Mouse (Mus musculus) thymus, adult 2 months (tissue): ENCODE measurements around the gene Dcaf6. TPM values are rescaled to one million over a fixed set of nuclear protein-coding genes. Genes with fewer than 3 reads are reported as not detected.

ENCODE experiments used
- DNase-seq: peaks from one replicate; pipeline ENCODE4 v3.0.0; 2021
- H3K27ac ChIP-seq: fragments of 200-500 bp; 2 replicates; pipeline ENCODE4 v1.5.1; 2012; ENCODE audit warnings: low read length, control low read depth; ENCODE audit not compliant: control insufficient read depth, insufficient read depth
- H3K27me3 ChIP-seq: fragments of 200-500 bp; 2 replicates; pipeline ENCODE4 v1.6.1; 2012; ENCODE audit warnings: mild to moderate bottlenecking, low read length, moderate library complexity, mixed read lengths; ENCODE audit not compliant: control insufficient read depth, insufficient read depth
- H3K36me3 ChIP-seq: fragments of 200-500 bp; 2 replicates; pipeline ENCODE4 v1.6.1; 2012; ENCODE audit warnings: mild to moderate bottlenecking, low read length, moderate library complexity; ENCODE audit not compliant: control insufficient read depth, insufficient read depth
- H3K4me1 ChIP-seq: fragments of 200-500 bp; replicated peaks from 2 replicates; pipeline ENCODE4 v1.6.1; 2012; ENCODE audit warnings: low read length; ENCODE audit not compliant: control insufficient read depth, insufficient read depth
- H3K4me3 ChIP-seq: fragments of 200-500 bp; 2 replicates; pipeline ENCODE4 v1.5.1; 2012; ENCODE audit warnings: mild to moderate bottlenecking, low read length, control low read depth, moderate library complexity; ENCODE audit not compliant: control insufficient read depth, insufficient read depth
- CTCF ChIP-seq: fragments of 200-500 bp; IDR thresholded peaks from 2 replicates; pipeline ENCODE4 v1.5.1; 2012; ENCODE audit warnings: mild to moderate bottlenecking, control low read depth, low read length, moderate library complexity, borderline replicate concordance; ENCODE audit not compliant: control insufficient read depth, poor library complexity, insufficient read depth; ENCODE audit errors: extremely low read depth
- POLR2A ChIP-seq: fragments of 200-500 bp; IDR thresholded peaks from 2 replicates; pipeline ENCODE4 v1.6.1; 2012; ENCODE audit warnings: mild to moderate bottlenecking, low read length, control low read depth, moderate library complexity; ENCODE audit not compliant: control insufficient read depth, poor library complexity, insufficient read depth; ENCODE audit errors: extremely low read depth
- WGBS: fragments of 180-500 bp; shearing (Covaris S2); methylation state at CpG from one replicate; pipeline ENCODE4 v1.1.7; 2018; 5-methylcytosine and 5-hydroxymethylcytosine counted together
- polyA plus RNA-seq: library from polyadenylated mRNA; depleted of rRNA; stranded (reverse); fragments of >200 nt; gene quantifications from 2 replicates; pipeline ENCODE4 v1.2.3, GENCODE M21; 2012

Gene Dcaf6
- polyA plus RNA-seq, 1 experiment: 25.5 TPM

- H3K4me3 ChIP-seq: no peak overlapping the region
- H3K4me1 ChIP-seq: no peaks in the 10 kb centered on the region
- H3K27me3 ChIP-seq: no peaks in the 10 kb centered on the region
- WGBS: 94% methylated on average over 11 of the region's 11 CpGs
- H3K36me3 ChIP-seq: no peaks in the 10 kb centered on the region
- no peak for DNase-seq
- no peak for TF ChIP-seq POLR2A
- no peak overlapping the region for H3K27ac ChIP-seq
Measured at GRCm38 (mm10) chr1:165308180-165308579, 152.1 kb downstream of the Dcaf6 start.

- Histone ChIP-seq H3K27me3 (no peaks in the 10 kb centered on the region), H3K4me3 (no peak overlapping the region), H3K36me3 (no peaks in the 10 kb centered on the region), H3K4me1 (no peaks in the 10 kb centered on the region), H3K27ac (no peak overlapping the region)
- no peak for TF ChIP-seq POLR2A
- no peak for TF ChIP-seq CTCF
- DNase-seq: no peak
- 81% methylated on average over 7 of the region's 7 CpGs for WGBS
Measured at GRCm38 (mm10) chr1:165304341-165304740, 155.9 kb downstream of the Dcaf6 start.

- no peak for DNase-seq
- no peaks in the 10 kb centered on the region for H3K27me3 ChIP-seq
- no peak for TF ChIP-seq POLR2A
- no peak overlapping the region for H3K4me3 ChIP-seq
- WGBS: 93% methylated on average over 6 of the region's 6 CpGs
- H3K4me1 ChIP-seq: no peaks in the 10 kb centered on the region
- no peaks in the 10 kb centered on the region for H3K36me3 ChIP-seq
- H3K27ac ChIP-seq: no peak overlapping the region
Measured at GRCm38 (mm10) chr1:165303209-165303608, 157.1 kb downstream of the Dcaf6 start.

GRCm38 (mm10) chr1:165302455-165303208, 157.6 kb downstream of the Dcaf6 start:
- Histone ChIP-seq H3K27me3 (no peaks in the 10 kb centered on the region), H3K27ac (no peak overlapping the region), H3K4me1 (no peaks in the 10 kb centered on the region), H3K36me3 (no peaks in the 10 kb centered on the region), H3K4me3 (no peak overlapping the region)
- DNase-seq: no peak
- TF ChIP-seq POLR2A (no peak), CTCF (no peak)
- WGBS: 96% methylated on average over 13 of the region's 13 CpGs

GRCm38 (mm10) chr1:165301567-165301966, 158.7 kb downstream of the Dcaf6 start:
- H3K27me3 ChIP-seq: no peaks in the 10 kb centered on the region
- no peaks in the 10 kb centered on the region for H3K4me1 ChIP-seq
- H3K36me3 ChIP-seq: no peaks in the 10 kb centered on the region
- TF ChIP-seq CTCF (no peak), POLR2A (no peak)
- 85% methylated on average over 2 of the region's 2 CpGs for WGBS
- H3K4me3 ChIP-seq: no peak overlapping the region
- no peak overlapping the region for H3K27ac ChIP-seq
- DNase-seq: no peak

- Histone ChIP-seq H3K4me1 (no peaks in the 10 kb centered on the region), H3K36me3 (no peaks in the 10 kb centered on the region), H3K4me3 (no peak overlapping the region), H3K27ac (no peak overlapping the region), H3K27me3 (no peaks in the 10 kb centered on the region)
- no peak for DNase-seq
- TF ChIP-seq POLR2A: no peak
- TF ChIP-seq CTCF: no peak
- 12% methylated on average over 3 of the region's 3 CpGs for WGBS
Measured at GRCm38 (mm10) chr1:165301108-165301507, 159.2 kb downstream of the Dcaf6 start.

- no peaks in the 10 kb centered on the region for H3K27me3 ChIP-seq
- 93% methylated on average over 1 of the region's 1 CpGs for WGBS
- no peaks in the 10 kb centered on the region for H3K36me3 ChIP-seq
- DNase-seq: no peak
- no peak for TF ChIP-seq POLR2A
- no peak for TF ChIP-seq CTCF
- no peak within 1 kb of the TSS for H3K4me3 ChIP-seq
- no peak within 1 kb of the TSS for H3K27ac ChIP-seq
- no peaks in the 10 kb centered on the region for H3K4me1 ChIP-seq
Measured at GRCm38 (mm10) chr1:165295489-165295888, 164.8 kb downstream of the Dcaf6 start, which contains the start of gene Gpr161. Gene Gpr161, plus strand, starts transcription at chr1:165295789.
